Mouse (Mus musculus): ENCODE results near the gene Mst1r. TPM values are rescaled to one million over a fixed set of nuclear protein-coding genes. Genes with fewer than 3 reads are reported as not detected.

Mst1r gene
- total and polyA plus RNA-seq, 3 experiments: 133 to 149 TPM; not detected in 1

- no peaks in the 10 kb centered on the region for H3K9me3 ChIP-seq (replicated peaks; ENCODE audit: insufficient read depth, low read length)
- TF ChIP-seq ZKSCAN1 (IDR thresholded peaks at IDR 0.05; ENCODE audit: low read depth, low read length): no peak
- no peaks in the 10 kb centered on the region for H3K27me3 ChIP-seq (ENCODE audit: control insufficient read depth in 1 of 2, insufficient read depth in 2 of 2, low read length in 2 of 2)
- no peak within 1 kb of the TSS for H3K27ac ChIP-seq (ENCODE audit: control insufficient read depth, low read depth, low read length)
- peaks cover 0 to 2% of the 10 kb centered on the region in 2 experiments; a peak in 1 of 4 replicates for H3K36me3 ChIP-seq (ENCODE audit: control insufficient read depth in 1 of 2, insufficient read depth in 2 of 2, low read length in 2 of 2)
- H3K4me3 ChIP-seq (ENCODE audit: control insufficient read depth in 1 of 2, insufficient read depth in 1 of 2, low read depth in 2 of 2, low read length in 2 of 2): peak within 1 kb of the TSS; percentile 4 to 22; a peak in 3 of 4 replicates
- no peaks in the 10 kb centered on the region for H3K79me2 ChIP-seq (ENCODE audit: control insufficient read depth, insufficient read depth, low read length, poor library complexity)
- no peak for DNase-seq (ENCODE audit: low read depth, low spot score)
- peaks cover 2 to 18% of the 10 kb centered on the region in 2 experiments for H3K4me1 ChIP-seq (ENCODE audit: control insufficient read depth in 1 of 2, insufficient read depth in 2 of 2, low read length in 2 of 2)
- H3K9ac ChIP-seq (ENCODE audit: control insufficient read depth, low read depth, low read length, poor library complexity, severe bottlenecking): peak within 1 kb of the TSS; percentile 29; the same call in 1 of the 2 replicates
Observed at GRCm38 (mm10) chr9:107928169-107928568, 21.5 kb downstream of the Mst1r start, which contains the start of gene Actl11. TSS of gene Actl11 (plus strand) at chr9:107928469.

DNA sequence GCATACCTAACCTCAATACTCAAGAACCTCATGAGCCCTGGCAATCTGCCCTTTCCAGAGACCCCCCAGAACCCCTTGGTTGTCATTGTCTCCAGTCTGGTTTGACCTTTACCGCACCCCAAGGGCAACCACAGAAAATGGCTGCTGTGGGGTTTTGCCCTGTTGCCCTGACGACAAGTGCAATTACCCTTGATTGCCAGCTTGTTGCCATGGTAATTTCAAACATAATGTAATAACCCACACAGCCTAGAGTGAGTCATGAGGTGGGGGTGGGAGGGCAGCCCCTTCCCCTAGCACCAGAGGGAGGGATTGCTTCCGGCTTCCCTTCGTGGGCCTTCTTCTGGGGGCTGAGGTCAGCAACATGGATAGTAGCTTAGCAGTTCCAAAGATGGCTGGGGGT is 25.5 kb downstream of the Mst1r start:
- Histone ChIP-seq H3K27ac (ENCODE audit: control insufficient read depth, low read depth, low read length) (no peak overlapping the region), H3K9me3 (replicated peaks; ENCODE audit: insufficient read depth, low read length) (no peaks in the 10 kb centered on the region), H3K4me3 (ENCODE audit: control insufficient read depth in 1 of 2, insufficient read depth in 1 of 2, low read depth in 2 of 2, low read length in 2 of 2) (no peak overlapping the region), H3K9ac (ENCODE audit: control insufficient read depth, low read depth, low read length, poor library complexity, severe bottlenecking) (no peak overlapping the region), H3K4me1 (ENCODE audit: control insufficient read depth in 1 of 2, insufficient read depth in 2 of 2, low read length in 2 of 2) (peaks cover 0 to 9% of the 10 kb centered on the region in 2 experiments; a peak in 3 of 4 replicates), H3K27me3 (ENCODE audit: control insufficient read depth in 1 of 2, insufficient read depth in 2 of 2, low read length in 2 of 2) (peaks cover 6 to 11% of the 10 kb centered on the region in 2 experiments), H3K79me2 (ENCODE audit: control insufficient read depth, insufficient read depth, low read length, poor library complexity) (no peaks in the 10 kb centered on the region), H3K36me3 (ENCODE audit: control insufficient read depth in 1 of 2, insufficient read depth in 2 of 2, low read length in 2 of 2) (0 out of 4 replicates have a peak, but pooled peaks cover 0 to 4% of the 10 kb centered on the region in 2 experiments)
- TF ChIP-seq NRF1 (IDR thresholded peaks at IDR 0.05; ENCODE audit: insufficient read depth, low read depth, low read length, poor library complexity, severe bottlenecking) (no peak), MXI1 (IDR thresholded peaks at IDR 0.05; ENCODE audit: low read depth, low read length) (no peak), ETS1 (IDR thresholded peaks at IDR 0.05; ENCODE audit: low read depth, low read length) (no peak), GATA1 (IDR thresholded peaks at IDR 0.05; ENCODE audit: low read depth, low read length) (no peak), KAT2A (conservative IDR thresholded peaks at IDR 0.05; ENCODE audit: low read depth, low read length) (no peak), MAFK (IDR thresholded peaks at IDR 0.05; ENCODE audit: borderline replicate concordance, low read depth, low read length) (no peak), CHD1 (IDR thresholded peaks at IDR 0.05; ENCODE audit: low read depth, low read length) (no peak), CHD2 (IDR thresholded peaks at IDR 0.05; ENCODE audit: low read length) (no peak), RAD21 (IDR thresholded peaks at IDR 0.05; ENCODE audit: low read depth, low read length) (no peak), MAX (IDR thresholded peaks at IDR 0.05; ENCODE audit: low read length) (no peak), POLR2AphosphoS2 (IDR thresholded peaks at IDR 0.05; ENCODE audit: low read length) (no peak), TBP (IDR thresholded peaks at IDR 0.05; ENCODE audit: low read depth, low read length) (no peak), POLR2AphosphoS5 (IDR thresholded peaks at IDR 0.05; ENCODE audit: borderline replicate concordance, low read depth, low read length) (no peak), MYC (IDR thresholded peaks at IDR 0.05; ENCODE audit: low read depth, low read length) (no peak), ZNF384 (IDR thresholded peaks at IDR 0.05; ENCODE audit: low read depth, low read length) (no peak), TAL1 (IDR thresholded peaks at IDR 0.05; ENCODE audit: low read length) (no peak), ZC3H11A (IDR thresholded peaks at IDR 0.05; ENCODE audit: low read depth, low read length) (no peak)
- DNase-seq (ENCODE audit: low read depth, low spot score): no peak

Data from MEL (cell line).